Mouse (Mus musculus): Measurements from ENCODE around the gene Ap2b1.
"Not testable (repeated sequence)": the region's sequence is repeated elsewhere in the genome, so short reads cannot be mapped to it uniquely, and the experiment has no call there.

The Ap2b1 gene

DNA sequence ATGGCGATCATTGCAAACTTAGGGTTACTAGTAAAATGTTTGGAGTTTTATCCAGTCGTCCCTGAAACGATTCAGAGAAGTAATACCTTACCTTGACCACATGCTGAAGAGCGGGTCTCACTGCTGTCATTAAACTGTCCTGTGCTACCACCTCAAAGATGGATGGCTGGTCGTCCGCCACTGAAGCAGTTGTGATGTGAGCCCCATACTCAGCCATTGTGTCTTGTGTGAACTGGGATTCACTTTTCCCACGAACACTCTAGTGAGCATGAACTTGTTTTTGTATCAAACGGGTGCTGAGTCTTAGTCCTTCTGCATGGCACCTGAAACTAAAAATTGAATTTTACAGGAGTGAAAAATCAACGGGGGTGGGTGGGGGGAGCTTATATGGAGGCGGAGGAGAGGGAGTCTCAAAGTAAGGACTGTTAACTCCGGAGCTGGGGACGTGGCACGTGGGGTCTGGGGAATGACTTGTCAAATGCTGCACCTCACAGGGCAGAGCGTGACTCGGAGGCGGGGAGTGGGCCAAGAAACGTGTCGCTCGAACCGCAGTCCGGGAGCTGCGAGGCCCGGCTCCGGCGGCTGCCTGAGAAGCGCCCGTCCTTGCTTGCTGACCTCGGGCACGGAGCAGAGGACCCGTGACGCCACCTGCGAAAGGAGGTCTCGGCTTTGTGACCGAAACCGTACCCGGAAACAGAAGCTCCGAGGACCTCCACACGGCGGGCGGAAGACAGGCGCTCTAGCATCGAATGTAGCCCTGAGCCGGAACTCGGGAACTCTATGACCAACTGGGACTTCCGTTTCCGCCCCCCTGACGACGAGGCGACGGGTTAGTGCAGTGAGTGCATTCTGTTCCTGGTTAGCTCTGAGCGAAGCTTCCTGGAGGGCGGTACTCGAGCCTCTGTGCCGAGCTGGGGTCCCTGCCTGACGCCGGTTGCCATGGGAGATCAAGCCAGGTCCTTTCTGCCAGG lies at the start of gene Ap2b1:
Gene Ap2b1, plus strand, starts transcription at position 800 of the 971 bp plus-strand sequence.
- DNase-seq (ENCODE audit: low read depth, low spot score) = peak; percentile 89

DNA sequence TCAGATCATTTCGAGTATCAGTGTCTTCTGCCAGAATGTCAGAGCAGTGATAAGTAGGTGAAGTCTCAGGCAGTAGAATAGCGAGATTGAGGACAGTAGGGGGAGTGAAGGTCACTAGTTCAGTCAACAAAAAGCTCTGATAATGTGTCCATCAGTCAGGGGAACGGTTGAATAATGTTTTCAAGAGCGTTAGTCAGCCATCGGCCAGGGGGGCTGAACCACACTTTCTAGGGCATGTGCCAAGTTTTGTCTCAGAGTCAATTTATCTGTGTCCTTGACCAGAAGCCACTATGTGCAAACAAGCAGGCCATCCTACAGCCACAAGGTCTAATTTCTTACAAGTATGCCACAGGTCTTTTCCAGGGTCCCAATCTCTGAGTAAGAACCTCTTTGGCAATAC lies 41.6 kb upstream of the Ap2b1 start:
- not testable (repeated sequence) for DNase-seq (ENCODE audit: low read depth, low spot score)

DNA sequence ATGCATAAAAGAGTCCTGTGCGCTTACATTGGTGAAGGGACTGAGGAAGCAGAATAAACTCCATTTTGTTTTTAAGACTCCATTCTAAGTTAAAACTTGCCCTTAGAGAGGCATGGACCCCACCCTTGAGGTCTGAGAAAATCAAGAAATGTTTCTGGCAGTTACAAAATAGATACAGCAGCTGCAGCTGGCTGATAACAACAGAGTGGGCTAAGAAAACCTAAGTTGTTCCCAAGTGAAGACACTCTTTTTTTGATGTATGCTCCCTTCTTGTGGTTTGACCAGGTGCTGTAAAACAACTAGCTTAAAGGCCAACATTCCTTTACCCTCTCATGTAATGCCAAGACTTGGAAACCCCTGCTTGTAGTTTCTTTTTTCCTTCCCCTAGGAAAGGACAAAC lies 36.2 kb upstream of the Ap2b1 start:
- DNase-seq (ENCODE audit: low read depth, low spot score) = no peak

DNA sequence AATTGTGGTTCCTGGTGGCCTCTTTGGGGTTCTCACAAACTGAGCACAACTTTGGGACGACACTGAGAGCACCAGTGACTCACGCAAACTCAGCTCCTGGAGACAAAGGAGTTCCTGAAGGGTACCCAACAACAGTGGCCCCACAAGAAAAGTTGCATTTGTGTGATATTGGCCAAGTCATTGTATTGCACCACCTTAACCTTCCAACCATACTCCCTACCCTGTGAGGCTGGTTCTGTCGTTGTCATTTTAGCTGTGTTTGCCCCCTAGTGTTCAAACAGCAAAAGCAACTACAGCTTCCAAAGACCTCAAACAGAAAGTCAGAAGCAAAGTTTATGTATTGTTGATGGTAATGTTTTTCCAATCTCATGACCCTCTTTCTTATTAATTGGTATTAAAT lies 35.7 kb upstream of the Ap2b1 start:
- DNase-seq (ENCODE audit: low read depth, low spot score) = no peak

DNA sequence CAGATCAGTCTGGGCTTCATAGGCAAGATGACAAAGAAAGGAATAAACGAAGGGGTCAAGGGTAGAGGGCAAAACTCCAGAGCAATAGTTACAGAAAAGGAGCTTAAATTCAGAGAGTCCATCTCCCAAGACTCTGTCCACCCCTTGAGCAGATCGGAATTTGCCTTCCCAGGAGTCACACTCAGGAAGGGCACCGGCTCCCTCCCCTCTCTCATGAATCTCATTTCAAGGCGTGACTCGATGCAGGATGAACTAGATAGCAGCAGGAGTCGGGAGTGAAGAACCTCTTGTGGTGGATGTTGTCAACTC lies 28.0 kb upstream of the Ap2b1 start:
- no peak for DNase-seq (ENCODE audit: low read depth, low spot score)

DNA sequence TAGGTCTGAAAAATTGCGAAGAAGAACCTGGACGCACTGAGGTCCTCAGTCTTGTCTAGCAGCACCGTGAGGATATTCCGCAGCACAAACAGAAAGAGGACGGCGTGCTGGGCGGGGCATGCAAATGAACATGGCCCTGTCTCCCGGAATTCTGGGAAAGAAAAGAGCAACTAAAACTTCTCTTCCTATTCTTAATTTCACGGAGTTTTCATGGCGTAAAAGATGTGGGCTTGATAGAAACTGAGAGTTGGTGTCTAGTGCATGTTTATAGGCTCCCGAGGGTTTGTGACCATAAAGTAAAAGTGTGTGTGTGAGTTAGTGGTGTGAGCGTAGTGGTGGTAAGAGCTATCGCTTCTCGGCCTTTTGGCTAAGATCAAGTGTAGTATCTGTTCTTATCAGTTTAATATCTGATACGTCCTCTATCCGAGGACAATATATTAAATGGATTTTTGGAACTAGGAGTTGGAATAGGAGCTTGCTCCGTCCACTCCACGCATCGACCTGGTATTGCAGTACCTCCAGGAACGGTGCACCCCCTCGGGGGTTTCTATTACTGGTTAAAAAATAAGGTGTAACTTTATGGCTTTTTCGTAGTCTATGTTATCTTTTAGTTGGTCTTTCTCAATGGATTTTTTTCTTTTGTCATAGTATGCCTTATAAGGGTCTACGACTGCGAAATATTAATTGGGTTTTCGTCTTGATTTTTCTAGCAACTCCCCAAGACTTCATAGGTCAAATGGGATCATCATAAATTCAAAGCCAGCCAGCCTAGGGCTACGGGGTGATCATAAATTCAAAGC lies 27.5 kb upstream of the Ap2b1 start:
- peak; percentile 81 for DNase-seq (ENCODE audit: low read depth, low spot score)

DNA sequence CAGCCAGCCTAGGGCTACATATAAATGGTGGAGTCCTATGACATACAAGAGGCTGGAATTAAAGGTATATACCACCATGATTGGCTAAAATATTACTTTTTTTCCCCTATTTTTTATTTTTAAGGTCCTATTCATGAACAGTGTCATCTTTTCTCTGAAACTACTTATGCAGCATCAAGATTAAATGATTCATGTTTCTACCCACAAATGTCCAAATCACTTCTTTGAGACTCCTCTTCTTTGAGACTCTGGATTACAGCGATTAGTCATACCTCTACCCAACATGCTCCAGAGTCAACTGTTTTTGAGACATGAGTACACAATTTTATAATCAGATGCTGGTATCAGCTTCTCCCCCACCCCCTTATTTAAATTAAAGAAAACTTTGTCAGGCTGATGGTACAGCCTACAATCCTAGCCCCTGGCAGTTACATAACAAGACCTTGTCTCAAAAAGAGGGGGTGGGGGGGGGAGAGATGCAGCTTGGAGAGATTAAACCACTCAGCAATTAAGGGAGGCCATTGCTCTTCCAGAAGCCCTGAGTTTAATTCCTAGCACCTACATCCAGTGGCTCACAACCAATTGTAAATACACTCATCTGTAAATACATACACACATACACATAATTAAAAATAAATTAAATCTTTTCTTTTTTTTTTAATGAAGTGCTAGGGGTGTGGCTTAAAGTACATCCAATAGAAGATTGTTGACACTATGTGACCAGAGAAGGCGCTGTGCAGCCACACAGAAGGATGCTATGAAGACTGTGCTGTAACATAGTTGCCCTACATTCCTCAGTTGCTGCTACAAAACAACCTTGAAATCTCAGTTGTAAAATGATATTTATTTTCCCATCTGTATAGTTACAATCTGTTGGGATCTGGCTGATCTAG lies 26.6 kb upstream of the Ap2b1 start:
- no peak for DNase-seq (ENCODE audit: low read depth, low spot score)

DNA sequence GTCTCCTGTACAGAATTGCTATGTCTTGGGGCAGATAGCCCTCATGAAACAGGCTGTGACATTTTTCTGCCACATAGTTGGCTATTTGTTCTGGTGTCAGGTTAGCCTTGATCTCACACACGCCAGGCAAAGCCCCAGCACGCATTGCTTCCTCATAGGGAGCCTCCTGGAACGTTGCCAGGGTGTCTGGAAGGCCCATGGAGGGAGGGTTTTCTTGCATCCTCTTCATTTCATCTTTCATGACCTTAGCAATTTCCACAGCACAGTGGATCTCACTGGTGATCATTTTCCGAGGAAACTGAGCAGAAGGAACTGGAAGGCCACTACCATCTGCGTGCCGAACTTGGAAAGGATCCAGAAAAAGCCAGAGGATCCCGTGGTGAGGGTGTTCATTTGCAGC lies 22.6 kb upstream of the Ap2b1 start:
- DNase-seq (ENCODE audit: low read depth, low spot score) = no peak

DNA sequence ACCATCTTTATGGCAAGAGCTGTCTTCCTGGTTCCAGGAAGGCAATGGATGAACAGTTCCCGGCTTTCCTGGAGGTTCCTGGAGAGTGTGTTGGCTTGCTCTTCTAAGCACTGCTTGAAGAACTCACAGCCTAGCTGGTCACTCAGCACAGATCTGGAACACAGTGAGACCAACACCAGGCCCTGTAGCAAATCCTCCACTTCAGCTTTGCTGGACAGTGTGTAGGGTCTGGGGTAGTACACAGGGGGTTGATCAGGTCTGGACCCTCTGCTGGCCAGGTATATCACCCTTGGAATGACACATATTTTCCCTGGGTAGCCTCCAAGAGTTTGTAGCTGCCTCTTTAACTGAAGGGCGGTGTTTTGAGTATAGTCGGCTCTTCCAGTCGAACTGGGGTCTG lies 19.8 kb upstream of the Ap2b1 start:
- no peak for DNase-seq (ENCODE audit: low read depth, low spot score)

DNA sequence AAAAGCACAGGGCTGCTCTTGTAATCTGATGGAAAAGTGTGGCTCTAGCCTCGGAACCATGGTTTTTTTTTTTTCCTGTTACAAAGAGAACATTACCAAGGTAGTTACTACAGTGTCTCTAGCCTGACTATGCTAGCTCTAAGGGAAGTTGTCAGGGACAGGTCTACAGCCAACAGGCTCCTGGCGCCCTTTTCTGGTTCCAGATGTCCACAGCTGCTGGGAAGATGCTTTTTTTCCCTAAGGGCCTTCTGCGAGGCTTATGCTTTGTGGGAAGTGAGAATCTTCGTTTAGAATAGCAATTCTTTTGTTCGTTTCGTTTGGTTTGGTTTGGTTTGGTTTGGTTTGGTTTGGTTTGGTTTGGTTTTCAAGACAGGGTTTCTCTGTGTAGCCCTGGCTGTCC lies 19.1 kb upstream of the Ap2b1 start:
- no peak for DNase-seq (ENCODE audit: low read depth, low spot score)

DNA sequence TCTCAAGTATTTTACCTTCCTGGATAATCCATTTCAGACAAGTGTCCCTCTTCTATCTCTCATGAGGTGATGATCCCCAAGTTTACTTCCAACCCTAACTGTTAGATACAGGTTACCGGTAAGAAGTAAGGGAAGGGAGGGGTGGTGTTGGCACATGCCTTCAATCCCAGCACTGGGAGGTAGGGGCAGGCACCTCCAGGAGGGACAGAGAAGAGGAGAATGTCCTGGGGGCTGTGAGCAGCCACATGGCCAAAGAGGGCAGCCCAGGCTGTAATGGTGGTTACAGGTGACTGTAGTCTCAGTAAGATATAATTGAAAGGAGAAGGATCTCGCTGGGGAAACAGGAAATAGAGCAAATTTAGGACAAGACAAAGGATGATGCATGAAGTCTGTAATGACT lies 16.7 kb upstream of the Ap2b1 start:
- no peak for DNase-seq (ENCODE audit: low read depth, low spot score)

DNA sequence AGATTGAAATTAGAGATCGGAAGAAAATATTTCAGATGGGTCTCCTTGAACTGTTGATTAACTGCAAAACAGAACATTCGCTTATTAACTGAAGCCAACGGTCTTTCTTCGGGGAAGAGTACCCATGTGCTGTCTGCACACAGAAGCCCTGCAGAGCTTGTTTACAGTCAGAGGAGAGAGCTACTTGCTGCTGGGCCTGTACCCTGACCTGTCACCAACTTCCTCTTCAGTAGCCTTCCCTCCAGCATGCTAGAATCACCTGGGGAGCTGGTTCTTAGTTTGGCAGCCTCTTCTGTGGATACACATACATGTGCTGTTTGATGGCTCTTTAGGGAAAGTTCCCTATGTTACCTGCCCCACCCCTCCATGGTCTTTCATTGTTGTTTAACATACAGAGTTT lies 13.2 kb upstream of the Ap2b1 start:
- no peak for DNase-seq (ENCODE audit: low read depth, low spot score)

DNA sequence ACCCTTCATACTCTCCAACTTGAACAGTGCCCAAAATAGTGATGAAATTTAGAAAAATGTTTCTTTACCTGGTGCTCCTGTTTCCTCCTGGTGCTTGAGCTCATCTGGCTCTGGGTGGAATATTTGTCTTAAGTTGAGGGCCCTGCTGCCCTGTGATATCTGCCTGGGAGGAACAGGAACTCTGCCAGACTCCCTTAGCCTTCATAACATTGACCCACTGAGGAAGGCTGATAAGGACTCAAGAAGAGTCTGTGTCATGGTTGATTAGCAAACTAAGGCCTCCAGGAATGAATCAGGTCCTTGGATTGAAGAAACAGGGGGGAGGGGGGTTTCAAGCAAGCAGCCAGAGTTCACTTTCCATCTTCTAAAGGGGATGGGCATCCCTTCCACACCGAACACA lies 12.3 kb upstream of the Ap2b1 start, which contains the start of gene Slfn14:
Gene Slfn14, minus strand, starts transcription at position 161 of the 400 bp plus-strand sequence.
- no peak for DNase-seq (ENCODE audit: low read depth, low spot score)

DNA sequence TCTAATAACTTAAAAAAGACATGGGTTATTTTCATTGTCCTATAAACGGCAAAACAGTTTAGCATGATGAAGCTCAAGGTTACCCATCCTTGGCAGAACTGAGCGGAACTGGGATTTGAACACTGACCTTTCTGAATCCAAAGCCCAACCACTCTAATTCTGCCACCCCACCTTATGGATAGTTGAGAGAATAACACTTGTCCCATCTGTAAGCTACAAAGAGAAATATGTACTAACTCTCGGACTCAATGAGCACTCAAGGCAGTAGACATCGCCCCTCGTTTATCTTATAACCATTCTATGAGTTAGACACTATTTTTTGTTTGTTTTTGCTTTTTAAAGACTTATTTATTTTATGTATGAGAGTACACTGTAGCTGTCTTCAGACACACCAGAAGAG lies 9.8 kb upstream of the Ap2b1 start:
- DNase-seq (ENCODE audit: low read depth, low spot score) = no peak

DNA sequence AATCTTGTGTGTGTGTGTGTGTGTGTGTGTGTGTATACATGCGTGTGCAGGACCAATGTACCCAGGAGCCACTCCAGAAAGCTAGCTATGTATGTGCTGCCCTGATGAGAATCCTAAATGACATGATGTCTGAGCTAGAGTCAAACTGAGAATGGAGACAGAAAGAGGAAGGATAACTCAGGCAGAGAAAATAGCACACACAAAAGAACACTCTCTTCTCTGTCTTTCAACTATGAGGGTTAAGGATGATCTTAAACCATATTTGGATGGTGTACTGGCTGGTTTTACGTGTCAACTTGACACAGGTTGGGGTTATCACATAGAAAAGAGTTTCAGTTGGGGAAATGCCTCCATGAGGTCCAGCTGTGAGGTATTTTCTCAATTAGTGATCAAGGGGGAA lies 9.2 kb upstream of the Ap2b1 start:
- DNase-seq (ENCODE audit: low read depth, low spot score) = no peak

DNA sequence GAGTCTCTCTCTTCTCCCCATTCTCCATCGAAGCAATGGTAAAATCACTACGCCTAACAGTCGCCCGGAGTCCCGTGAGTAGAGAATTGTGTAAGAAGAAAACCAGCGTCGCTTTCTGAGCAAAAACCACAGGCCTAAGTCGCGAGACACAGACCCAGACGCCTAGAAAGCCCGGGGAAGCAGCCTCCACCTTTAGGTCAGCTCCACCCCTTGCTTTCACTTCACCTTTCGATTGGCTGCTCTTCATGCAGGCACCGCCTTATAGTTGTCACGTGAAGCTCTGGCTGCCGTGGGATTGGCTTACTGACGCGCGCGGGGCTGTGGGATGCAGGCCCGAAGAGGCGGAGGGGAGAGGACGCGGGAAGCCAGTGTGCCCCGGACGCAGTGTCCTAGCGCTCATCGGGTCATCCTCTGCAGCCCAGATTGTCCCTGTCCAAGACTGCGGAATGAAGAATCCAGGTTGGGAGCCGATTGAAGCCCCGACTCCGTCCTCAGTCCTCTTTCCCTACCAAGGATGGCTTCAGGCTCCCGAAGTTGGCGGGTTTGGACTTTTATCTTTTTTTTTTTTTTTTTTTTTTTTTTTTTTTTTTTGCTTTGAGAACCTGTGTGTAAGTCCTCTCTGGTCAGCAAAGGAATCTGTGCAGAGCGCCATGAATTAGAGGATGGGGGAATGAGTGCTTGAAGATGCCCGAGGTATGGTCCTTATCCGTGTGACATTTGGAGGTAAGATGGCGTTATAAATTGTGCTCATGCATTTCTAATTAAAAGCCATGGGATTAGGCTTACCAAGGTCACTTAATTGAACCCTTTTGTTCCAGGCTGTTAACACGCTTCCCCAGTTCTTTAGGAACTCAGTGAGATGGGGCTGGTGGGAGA lies 7.2 kb upstream of the Ap2b1 start:
- peak; percentile 91 for DNase-seq (ENCODE audit: low read depth, low spot score)

DNA sequence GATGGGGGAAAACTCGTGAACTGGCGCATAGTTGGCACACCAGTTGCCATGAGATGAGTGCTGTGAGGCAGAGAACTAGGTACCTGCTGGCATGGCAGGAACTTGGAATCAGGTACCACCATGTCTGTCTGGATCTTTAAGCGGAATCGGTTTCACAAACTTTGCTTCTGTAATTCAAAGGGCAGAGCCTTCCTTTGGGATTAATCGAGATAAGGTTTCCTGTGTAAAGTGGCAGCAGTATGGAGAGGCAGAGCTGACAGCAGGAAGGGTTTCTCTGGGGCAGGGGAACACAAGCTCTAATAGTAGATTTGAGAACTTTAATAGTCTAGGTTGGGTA lies 6.6 kb upstream of the Ap2b1 start:
- no peak for DNase-seq (ENCODE audit: low read depth, low spot score)

DNA sequence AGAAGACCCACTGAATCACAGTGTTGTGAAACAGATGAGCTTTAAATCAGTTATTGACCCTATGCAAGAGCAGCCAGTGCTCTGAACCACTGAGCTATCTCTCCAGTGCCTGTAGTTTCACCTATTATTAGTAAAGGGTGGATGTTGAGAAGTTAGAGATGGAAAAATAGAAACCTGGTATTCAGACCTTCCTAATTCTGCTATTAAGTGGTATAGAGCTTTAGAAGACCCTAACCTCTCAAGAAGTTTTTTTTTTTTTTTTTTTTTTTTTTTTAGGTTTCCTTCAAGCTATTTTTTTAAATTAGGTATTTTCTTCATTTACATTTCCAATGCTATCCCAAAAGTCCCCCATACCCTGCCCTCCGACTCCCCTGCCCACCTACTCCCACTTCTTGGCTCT lies 5.6 kb upstream of the Ap2b1 start:
- no peak for DNase-seq (ENCODE audit: low read depth, low spot score)

DNA sequence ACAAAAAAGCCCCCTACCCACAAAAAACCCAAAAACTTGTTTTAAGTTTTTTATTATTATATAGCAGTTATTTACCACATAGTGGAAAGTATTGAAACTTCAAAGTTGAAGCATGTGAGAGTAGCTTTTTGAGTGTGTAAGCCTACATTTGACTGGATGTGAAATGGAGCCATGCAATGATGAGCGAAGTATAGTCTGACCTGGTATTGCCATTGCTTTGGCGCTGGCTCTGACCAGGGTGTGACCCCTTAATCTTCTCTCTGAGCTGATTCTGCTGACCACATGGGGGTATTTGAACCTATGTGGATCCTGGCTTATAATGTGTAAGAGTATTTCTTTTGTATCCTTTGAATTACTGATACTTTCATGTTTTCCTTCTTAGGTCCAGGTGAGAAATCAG lies 4.7 kb upstream of the Ap2b1 start:
- no peak for DNase-seq (ENCODE audit: low read depth, low spot score)

DNA sequence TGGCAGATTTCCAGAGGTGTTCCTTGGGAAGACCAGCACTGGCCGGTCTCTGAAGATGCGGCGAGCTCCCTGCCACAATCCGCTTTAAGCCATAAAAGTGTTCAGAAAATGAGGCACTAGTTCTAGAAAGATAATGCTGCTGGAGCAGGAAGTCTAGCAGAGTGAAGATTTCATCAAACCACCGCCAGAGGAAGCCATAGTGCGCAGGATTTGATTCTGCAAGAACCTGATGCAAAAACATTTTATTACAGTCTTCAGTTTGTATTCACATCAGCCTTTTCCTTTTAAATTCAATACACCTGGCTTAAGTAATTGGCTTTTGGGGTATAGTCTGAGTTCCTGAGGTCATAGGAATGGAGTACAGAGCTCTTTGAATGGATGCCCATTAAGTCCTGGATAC lies 1.0 kb upstream of the Ap2b1 start:
- DNase-seq (ENCODE audit: low read depth, low spot score) = no peak

DNA sequence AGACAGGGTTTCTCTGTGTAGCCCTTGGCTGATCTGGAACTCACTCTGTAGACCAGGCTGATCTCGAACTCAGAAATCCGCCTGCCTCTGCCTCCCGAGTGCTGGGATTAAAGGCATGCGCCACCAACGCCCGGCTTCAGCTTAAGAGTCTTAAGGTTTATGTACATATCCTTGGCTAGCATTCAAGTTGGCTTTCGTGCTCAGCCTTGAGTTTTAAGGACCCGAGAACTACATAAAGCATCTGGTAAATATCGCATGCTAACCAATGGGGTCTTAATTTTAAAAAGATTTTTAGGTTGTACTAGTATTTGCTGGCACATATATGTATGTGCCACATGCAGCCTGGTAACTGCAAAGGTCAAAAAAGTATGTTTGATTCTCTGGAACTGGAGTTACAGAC lies 900 bp downstream of the Ap2b1 start:
- DNase-seq (ENCODE audit: low read depth, low spot score) = no peak
